Mouse (Mus musculus) heart, postnatal 0 days (tissue): ENCODE measurements around the gene Exosc8.

Experiments used
- CTCF ChIP-seq: IDR thresholded peaks from 2 replicates; pipeline ENCODE4 v1.5.1; 2016; ENCODE audit warnings: antibody characterized with exemption, control low read depth, low read depth
- EP300 ChIP-seq: IDR thresholded peaks from 2 replicates; pipeline ENCODE4 v1.6.1; 2016; ENCODE audit warnings: antibody characterized with exemption, low read depth

GRCm38 (mm10) chr3:54727588-54727987, 7.6 kb downstream of the Exosc8 start:
- TF ChIP-seq CTCF: no peak
- no peak for TF ChIP-seq EP300
